Mouse (Mus musculus): ENCODE measurements around the gene Dennd5b. TPM values are rescaled to one million over a fixed set of nuclear protein-coding genes. Genes with fewer than 3 reads are reported as not detected.
"Not testable (repeated sequence)": the region's sequence is repeated elsewhere in the genome, so short reads cannot be mapped to it uniquely, and the experiment has no call there.

The Dennd5b gene
- polyA plus RNA-seq, 1 experiment from 2014 or later: 7.4 TPM

GRCm38 (mm10) chr6:148943695-148944094 is 157.8 kb downstream of the Dennd5b start:
- Histone ChIP-seq H3K27ac (peak overlapping the region; percentile 96; the same call in 1 of the 2 replicates), H3K27me3 (no peaks in the 10 kb centered on the region), H3K9me3 (no peaks in the 10 kb centered on the region), H3K9ac (peak overlapping the region; percentile 96), H3K4me1 (peaks cover 20% of the 10 kb centered on the region), H3K4me3 (peak overlapping the region; percentile 91), H3K36me3 (no peaks in the 10 kb centered on the region), H3K4me2 (peak overlapping the region; percentile 71)
- 14% methylated on average over 3 of the region's 3 CpGs for WGBS
- ATAC-seq (ENCODE audit: insufficient number of reproducible peaks, insufficient read depth, low FRiP score, low TSS enrichment, low read depth): no peak

- H3K27me3 ChIP-seq: no peaks in the 10 kb centered on the region
- H3K4me2 ChIP-seq: no peak overlapping the region
- no peaks in the 10 kb centered on the region for H3K9me3 ChIP-seq
- ATAC-seq (ENCODE audit: insufficient number of reproducible peaks, insufficient read depth, low FRiP score, low TSS enrichment, low read depth): no peak
- H3K9ac ChIP-seq: no peak overlapping the region
- no peak overlapping the region for H3K27ac ChIP-seq
- WGBS: 76% methylated on average over 4 of the region's 4 CpGs
- H3K4me3 ChIP-seq: no peak overlapping the region
- no peaks in the 10 kb centered on the region for H3K36me3 ChIP-seq
- peaks cover 20% of the 10 kb centered on the region for H3K4me1 ChIP-seq
Measured at GRCm38 (mm10) chr6:148942406-148942805, 159.1 kb downstream of the Dennd5b start.

- no peaks in the 10 kb centered on the region for H3K36me3 ChIP-seq
- no peak overlapping the region for H3K9ac ChIP-seq
- peaks cover 20% of the 10 kb centered on the region for H3K4me1 ChIP-seq
- 64% methylated on average over 5 of the region's 5 CpGs for WGBS
- no peak overlapping the region for H3K27ac ChIP-seq
- no peaks in the 10 kb centered on the region for H3K9me3 ChIP-seq
- H3K4me2 ChIP-seq: no peak overlapping the region
- H3K27me3 ChIP-seq: no peaks in the 10 kb centered on the region
- ATAC-seq (ENCODE audit: insufficient number of reproducible peaks, insufficient read depth, low FRiP score, low TSS enrichment, low read depth): no peak
- no peak overlapping the region for H3K4me3 ChIP-seq
Measured at GRCm38 (mm10) chr6:148941880-148942279, 159.6 kb downstream of the Dennd5b start.

GRCm38 (mm10) chr6:148940383-148940782 is 161.1 kb downstream of the Dennd5b start:
- H3K4me3 ChIP-seq; H3K9ac ChIP-seq; ATAC-seq (ENCODE audit: insufficient number of reproducible peaks, insufficient read depth, low FRiP score, low TSS enrichment, low read depth); H3K36me3 ChIP-seq; H3K27ac ChIP-seq; H3K4me2 ChIP-seq; H3K9me3 ChIP-seq; H3K27me3 ChIP-seq: not testable (repeated sequence)
- 84% methylated on average over 2 of the region's 3 CpGs for WGBS
- peaks cover 20% of the 10 kb centered on the region for H3K4me1 ChIP-seq

Other genes with a start within 250 kb of the Dennd5b start
- gene Caprin2, start 205.4 kb downstream of the Dennd5b start, polyA plus RNA-seq (2015; fragmentation: Nextera tagmentation; extraction: Ambion mirVana): 15.9 and 16.6 TPM in 2 replicates
- gene Sinhcaf, start 155.2 kb downstream of the Dennd5b start, polyA plus RNA-seq (2015; fragmentation: Nextera tagmentation; extraction: Ambion mirVana): 119 and 121 TPM in 2 replicates
- not detected in 2 replicates for gene Gm10203, start 28.5 kb upstream of the Dennd5b start, polyA plus RNA-seq (2015; fragmentation: Nextera tagmentation; extraction: Ambion mirVana)
- gene Etfbkmt, start 38.2 kb upstream of the Dennd5b start, polyA plus RNA-seq (2015; fragmentation: Nextera tagmentation; extraction: Ambion mirVana): 13.7 and 21.2 TPM in 2 replicates
- gene Amn1, start 87.0 kb upstream of the Dennd5b start, polyA plus RNA-seq (2015; fragmentation: Nextera tagmentation; extraction: Ambion mirVana): 34.9 and 36.0 TPM in 2 replicates
- gene Resf1, start 207.7 kb upstream of the Dennd5b start, polyA plus RNA-seq (2015; fragmentation: Nextera tagmentation; extraction: Ambion mirVana): 52.8 and 59.2 TPM in 2 replicates

Measured in embryonic facial prominence, embryonic 13.5 days (tissue).